Mouse (Mus musculus) granulocyte monocyte progenitor cell, adult 5-6 weeks (primary cell): Measurements from ENCODE around the gene Erbb3. TPM values are rescaled to one million over a fixed set of nuclear protein-coding genes. Genes with fewer than 3 reads are reported as not detected.
"Not testable (repeated sequence)": the region's sequence is repeated elsewhere in the genome, so short reads cannot be mapped to it uniquely, and the experiment has no call there.

ENCODE experiments used
- ATAC-seq: replicated peaks from 2 replicates; pipeline ENCODE4 v1.8.0; 2016; ENCODE audit warnings: mild to moderate bottlenecking, moderate TSS enrichment, inconsistent platforms; ENCODE audit not compliant: poor library complexity, severe bottlenecking
- total RNA-seq, 2 experiments: library from RNA; stranded (forward) in 1 of 2; stranded (reverse) in 1 of 2; fragments of 200-712, 200-1000 nt in 1 of 2; fragments of >200 nt in 1 of 2; fragmentation: Nextera tagmentation in 1 of 2; gene quantifications; 2 replicates each; pipeline ENCODE4 v1.2.3; 2014 to 2017

The Erbb3 gene
- total RNA-seq (2014; fragmentation: Nextera tagmentation) = 1.6 and 1.7 TPM in 2 replicates
- total RNA-seq (2017) = 1.4 and 1.8 TPM in 2 replicates

- ATAC-seq = peak; percentile 61
Observed at GRCm38 (mm10) chr10:128589464-128590192, at the start of gene Erbb3. Gene Erbb3, minus strand, starts transcription at chr10:128589652.

GRCm38 (mm10) chr10:128637011-128637410 lies 47.6 kb upstream of the Erbb3 start:
- ATAC-seq = peak; percentile 52

GRCm38 (mm10) chr10:128636561-128636960 lies 47.1 kb upstream of the Erbb3 start:
- ATAC-seq = peak; percentile 91

GRCm38 (mm10) chr10:128635697-128636096 lies 46.2 kb upstream of the Erbb3 start:
- ATAC-seq = no peak

GRCm38 (mm10) chr10:128631571-128631970 lies 42.1 kb upstream of the Erbb3 start:
- no peak for ATAC-seq

GRCm38 (mm10) chr10:128630306-128630705 lies 40.9 kb upstream of the Erbb3 start:
- ATAC-seq = not testable (repeated sequence)

GRCm38 (mm10) chr10:128629746-128630145 lies 40.3 kb upstream of the Erbb3 start:
- ATAC-seq = no peak

GRCm38 (mm10) chr10:128627398-128628317 lies 38.2 kb upstream of the Erbb3 start:
- ATAC-seq = no peak

GRCm38 (mm10) chr10:128626311-128627310 lies 37.2 kb upstream of the Erbb3 start, which contains the start of gene Rps26:
Gene Rps26, minus strand, starts transcription at chr10:128626747.
- peak; percentile 98 for ATAC-seq

GRCm38 (mm10) chr10:128625287-128625894 lies 35.9 kb upstream of the Erbb3 start:
- ATAC-seq = no peak

- ATAC-seq = not testable (repeated sequence)
Observed at GRCm38 (mm10) chr10:128623106-128623613, 33.7 kb upstream of the Erbb3 start.

- no peak for ATAC-seq
Observed at GRCm38 (mm10) chr10:128622702-128623101, 33.2 kb upstream of the Erbb3 start.

- no peak for ATAC-seq
Observed at GRCm38 (mm10) chr10:128621986-128622520, 32.6 kb upstream of the Erbb3 start.

- ATAC-seq = no peak
Observed at GRCm38 (mm10) chr10:128620241-128620640, 30.8 kb upstream of the Erbb3 start.

GRCm38 (mm10) chr10:128619148-128619547 lies 29.7 kb upstream of the Erbb3 start:
- not testable (repeated sequence) for ATAC-seq

GRCm38 (mm10) chr10:128618570-128618969 lies 29.1 kb upstream of the Erbb3 start:
- ATAC-seq = no peak

GRCm38 (mm10) chr10:128615798-128616448 lies 26.5 kb upstream of the Erbb3 start:
- not testable (repeated sequence) for ATAC-seq

- no peak for ATAC-seq
Observed at GRCm38 (mm10) chr10:128614934-128615333, 25.5 kb upstream of the Erbb3 start.
